ENCODE assay signal across 8 mouse cellular contexts in genomic region chr19:7339026-7339425, GRCm38 (mm10). TPM values are rescaled to one million over a fixed set of nuclear protein-coding genes. Genes with fewer than 3 reads are reported as not detected.
A peak's percentile ranks its signal among the peaks of the same experiment; 100 is the strongest.
DNase-seq lines count a peak whose midpoint lies in the region; ATAC-seq lines count a peak whose summit lies in the region.

No protein-coding gene starts in this region.

- peak; percentile 92 for DNase-seq in heart, adult 11 months
- DNase-seq in heart, adult 8-10 months (ENCODE audit: low spot score) = no peak
- peak; percentile 53 for DNase-seq in kidney, postnatal 10 days
- peak; percentile 24 to 51 for DNase-seq in lung, postnatal 4 days
- no peak for DNase-seq in thymus, postnatal 25 days

- peak overlapping the region; percentile 93; the same call in 1 of the 2 replicates for H3K4me3 ChIP-seq in brown adipose tissue, adult 24 weeks (ENCODE audit: insufficient read depth, low read depth, low read length)
- peak overlapping the region in 1 of 2 experiments; percentile 93; a peak in 2 of 4 replicates for H3K4me3 ChIP-seq in heart, embryonic 14.5 days (ENCODE audit: control insufficient read depth in 1 of 2, insufficient read depth in 1 of 2, low read depth in 1 of 2, low read length in 2 of 2)

- H3K4me1 ChIP-seq in brown adipose tissue, adult 24 weeks (ENCODE audit: control insufficient read depth, insufficient read depth, insufficient read length, low read length) = peaks cover 26% of the 10 kb centered on the region
- peaks cover 30 to 47% of the 10 kb centered on the region in 2 experiments for H3K4me1 ChIP-seq in heart, embryonic 14.5 days (ENCODE audit: control insufficient read depth in 2 of 2, insufficient read depth in 2 of 2, low read length in 2 of 2)

- H3K36me3 ChIP-seq in heart, embryonic 14.5 days (ENCODE audit: control insufficient read depth, insufficient read depth, low read length) = peaks cover 4% of the 10 kb centered on the region; the same call in 1 of the 2 replicates

- H3K4me2 ChIP-seq in heart, embryonic 14.5 days (ENCODE audit: low read length) = peak overlapping the region; percentile 95

- ATAC-seq in heart, embryonic 14.5 days (ENCODE audit: insufficient number of reproducible peaks, insufficient read depth, low FRiP score, low read depth) = no peak
- ATAC-seq in megakaryocyte progenitor cell, adult 5-6 weeks (replicated peaks; ENCODE audit: poor library complexity) = no peak

- 37% methylated on average over 5 of the region's 5 CpGs for WGBS in heart, embryonic 14.5 days

- 0 out of 2 replicates have a peak overlapping the region, but pooled peaks have one; percentile 16 for H3K27ac ChIP-seq in brown adipose tissue, adult 24 weeks (replicated peaks; ENCODE audit: low read depth, low read length)
- 0 out of 4 replicates have a peak overlapping the region, but pooled peaks of 1 of the 2 experiments have one; percentile 41 for H3K27ac ChIP-seq in heart, embryonic 14.5 days (replicated peaks in 1 of 2; ENCODE audit: control insufficient read depth in 1 of 2, insufficient read depth in 1 of 2, low read depth in 2 of 2, low read length in 2 of 2)

- H3K9ac ChIP-seq in heart, embryonic 14.5 days (ENCODE audit: low read length) = peak overlapping the region; percentile 97; the same call in 1 of the 2 replicates

- no peaks in the 10 kb centered on the region for H3K27me3 ChIP-seq in heart, embryonic 14.5 days (ENCODE audit: control insufficient read depth, insufficient read depth, low read length)

- H3K9me3 ChIP-seq in heart, embryonic 14.5 days (ENCODE audit: control insufficient read depth, low read length) = no peaks in the 10 kb centered on the region

RNA-seq across cellular contexts. Expression of gene Mark2, which starts 2.6 kb away (rescaled TPM):
- 10 to 100 TPM; 44.5 to 54.2 (median 47.1) TPM for total RNA-seq in heart, adult 8-10 months (2022)
- 24.1 and 35.4 TPM in 2 replicates for polyA plus RNA-seq in brown adipose tissue, adult 24 weeks (2012; ENCODE audit: insufficient read depth, insufficient read length, missing spikeins)
- polyA plus RNA-seq in heart, embryonic 14.5 days (2014; fragmentation: Nextera tagmentation; extraction: Ambion mirVana) = 35.4 and 40.2 TPM in 2 replicates
- total RNA-seq in megakaryocyte progenitor cell, adult 5-6 weeks (2015) = 63.8 and 70.0 TPM in 2 replicates
- 23.3 and 24.8 TPM in 2 replicates for total RNA-seq in megakaryocyte progenitor cell, adult 5-6 weeks (2017)

RNA-seq across cellular contexts. Expression of gene Spindoc, which starts 43.8 kb away (rescaled TPM):
- total RNA-seq in heart, adult 8-10 months (2022) = 10 to 100 TPM; 13.3 to 15.1 (median 13.8) TPM
- polyA plus RNA-seq in brown adipose tissue, adult 24 weeks (2012; ENCODE audit: insufficient read depth, insufficient read length, missing spikeins) = 5.8 and 6.3 TPM in 2 replicates
- 11.1 and 14.8 TPM in 2 replicates for polyA plus RNA-seq in heart, embryonic 14.5 days (2014; fragmentation: Nextera tagmentation; extraction: Ambion mirVana)
- total RNA-seq in megakaryocyte progenitor cell, adult 5-6 weeks (2015) = 7.6 and 8.1 TPM in 2 replicates
- 2.6 and 3.6 TPM in 2 replicates for total RNA-seq in megakaryocyte progenitor cell, adult 5-6 weeks (2017)

Comparison
In these comparisons a context has a peak if more than half of its experiments do, and no peak if none do; other contexts are left out.
1. DNase-seq: peak in heart, adult 11 months (single experiment), kidney, postnatal 10 days (single experiment) and lung, postnatal 4 days (2 of 2); none in heart, adult 8-10 months (single experiment) and thymus, postnatal 25 days (single experiment).